ENCODE assay signal across 9 mouse cellular contexts in the genomic region with DNA sequence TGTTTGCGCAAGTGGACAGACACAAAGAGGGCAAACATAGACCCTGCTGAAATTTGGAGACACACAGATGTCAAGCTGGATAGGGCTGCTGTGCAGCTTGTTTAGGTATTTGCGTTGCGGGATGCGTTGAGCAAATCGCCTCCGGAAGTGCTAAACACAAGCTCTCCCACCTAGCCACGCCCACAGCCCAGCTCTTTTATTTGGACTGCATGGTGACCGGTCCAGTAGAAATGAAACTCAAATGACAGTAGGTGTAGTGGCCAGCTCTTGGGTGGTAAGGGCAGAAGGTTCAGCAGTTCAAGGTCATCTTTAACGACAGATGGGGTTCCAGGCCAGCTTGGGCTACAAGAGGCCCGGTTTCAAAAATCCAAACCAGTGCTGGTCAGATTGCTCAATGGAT. TPM values are rescaled to one million over a fixed set of nuclear protein-coding genes. Genes with fewer than 3 reads are reported as not detected.
DNase-seq lines count a peak whose midpoint lies in the region; ATAC-seq and TF ChIP-seq lines count a peak whose summit lies in the region.
"Had no signal": no experiment of that assay in that cellular context is flagged by ENCODE, and none has a peak within 500 bp of the region (broad histone marks: within the 10 kb centered on the region; RNA-seq: fewer than 3 reads in every experiment).

No protein-coding gene starts in this region.

- no peak for ATAC-seq in heart, embryonic 16.5 days (replicated peaks; ENCODE audit: extremely low read depth, insufficient read depth, low FRiP score)
- no peak for ATAC-seq in forebrain, embryonic 13.5 days
- no peak for ATAC-seq in liver, embryonic 15.5 days (ENCODE audit: insufficient read depth)
- no peak for ATAC-seq in monocyte, adult 5-6 weeks (replicated peaks; ENCODE audit: insufficient number of reproducible peaks, low FRiP score, low TSS enrichment, poor library complexity, severe bottlenecking)

- TF ChIP-seq CTCF in CH12.LX (conservative IDR thresholded peaks at IDR 0.05 in 1 of 2, IDR thresholded peaks at IDR 0.05 in 1 of 2; ENCODE audit: low read depth in 2 of 2, low read length in 2 of 2): no peak
- TF ChIP-seq CTCF in layer of hippocampus, adult 2 months (conservative IDR thresholded peaks at IDR 0.05): no peak

- peaks cover 15% of the 10 kb centered on the region for H3K79me2 ChIP-seq in CH12.LX (replicated peaks; ENCODE audit: control insufficient read depth, extremely low read depth, insufficient read depth, poor library complexity, severe bottlenecking)

- H3K4me2 ChIP-seq in heart, embryonic 16.5 days (ENCODE audit: low read depth, low read length): peak overlapping the region; percentile 98; the same call in 1 of the 2 replicates
- H3K4me2 ChIP-seq in CH12.LX (ENCODE audit: insufficient read depth, low read depth, poor library complexity, severe bottlenecking): peak overlapping the region; percentile 90
- H3K4me2 ChIP-seq in forebrain, embryonic 13.5 days: peak overlapping the region; percentile 74
- H3K4me2 ChIP-seq in liver, embryonic 15.5 days: peak overlapping the region; percentile 90

- no peaks in the 10 kb centered on the region for H3K36me3 ChIP-seq in heart, embryonic 16.5 days (ENCODE audit: control insufficient read depth, insufficient read depth)
- peaks cover 0 to 27% of the 10 kb centered on the region in 2 experiments for H3K36me3 ChIP-seq in CH12.LX (replicated peaks in 1 of 2; ENCODE audit: control insufficient read depth in 1 of 2, insufficient read depth in 1 of 2, low read length in 1 of 2)
- no peaks in the 10 kb centered on the region for H3K36me3 ChIP-seq in forebrain, embryonic 13.5 days (ENCODE audit: poor library complexity, severe bottlenecking)
- H3K36me3 ChIP-seq in liver, embryonic 15.5 days (replicated peaks): no peaks in the 10 kb centered on the region

- 0 out of 2 replicates have a peak, but pooled peaks cover 4% of the 10 kb centered on the region for H3K27me3 ChIP-seq in heart, embryonic 16.5 days (ENCODE audit: control insufficient read depth, insufficient read depth, low read length)
- H3K27me3 ChIP-seq in CH12.LX (replicated peaks): no peaks in the 10 kb centered on the region
- peaks cover 34% of the 10 kb centered on the region for H3K27me3 ChIP-seq in forebrain, embryonic 13.5 days
- peaks cover 42% of the 10 kb centered on the region for H3K27me3 ChIP-seq in liver, embryonic 15.5 days

- TF ChIP-seq EP300 in CH12.LX (IDR thresholded peaks at IDR 0.05; ENCODE audit: low read length): no peak

- no peak overlapping the region for H3K9ac ChIP-seq in heart, embryonic 16.5 days (ENCODE audit: low read length)
- no peak overlapping the region for H3K9ac ChIP-seq in CH12.LX (ENCODE audit: insufficient read depth, low read depth)
- H3K9ac ChIP-seq in forebrain, embryonic 13.5 days: peak overlapping the region; percentile 89; the same call in 1 of the 2 replicates
- H3K9ac ChIP-seq in liver, embryonic 15.5 days: no peak overlapping the region

- WGBS in heart, embryonic 16.5 days: 49% methylated on average over 10 of the region's 10 CpGs
- WGBS in forebrain, embryonic 13.5 days: 25% methylated on average over 10 of the region's 10 CpGs
- WGBS in liver, embryonic 15.5 days (ENCODE audit: insufficient replicate concordance): 70% methylated on average over 10 of the region's 10 CpGs

- TF ChIP-seq POLR2A in CH12.LX (IDR thresholded peaks at IDR 0.05; ENCODE audit: low read depth, low read length): no peak

- in situ Hi-C loops in CH12.LX (cut with MboI; ENCODE audit: low pct_ligation_motif_present, low pct_unique_long_range_greater_than_20kb, low sequenced_read_pairs): no loop called here

- H3K27ac ChIP-seq in heart, embryonic 16.5 days (ENCODE audit: low read length): no peak overlapping the region
- H3K27ac ChIP-seq in CH12.LX (ENCODE audit: insufficient read depth, low read depth): no peak overlapping the region; the same call in 1 of the 2 replicates
- no peak overlapping the region for H3K27ac ChIP-seq in forebrain, embryonic 13.5 days
- no peak overlapping the region for H3K27ac ChIP-seq in liver, embryonic 15.5 days (replicated peaks)
- H3K27ac ChIP-seq in layer of hippocampus, adult 2 months: no peak overlapping the region
- H3K27ac ChIP-seq: heart, adult 2 months had no signal

- no peak for DNase-seq in heart, postnatal 4 days
- peak; percentile 47 for DNase-seq in CH12.LX (ENCODE audit: extremely low read depth)
- no peak for DNase-seq in layer of hippocampus, adult 2 months (ENCODE audit: low spot score in 2 of 2)
- no peak for DNase-seq in c-Kit-positive CD71-positive TER-119-positive erythroid progenitor cells, embryonic 14.5 days (ENCODE audit: low spot score)
- DNase-seq: heart, adult 2 months had no signal

- no peak overlapping the region for H3K4me3 ChIP-seq in heart, embryonic 16.5 days (ENCODE audit: low read length)
- peak overlapping the region; percentile 46 to 83 (median 73) for H3K4me3 ChIP-seq in CH12.LX (replicated peaks in 1 of 3; ENCODE audit: low read depth in 2 of 3, low read length in 2 of 3, poor library complexity in 1 of 3)
- H3K4me3 ChIP-seq in forebrain, embryonic 13.5 days: 0 out of 2 replicates have a peak overlapping the region, but pooled peaks have one; percentile 68
- no peak overlapping the region for H3K4me3 ChIP-seq in liver, embryonic 15.5 days (replicated peaks)
- H3K4me3 ChIP-seq in layer of hippocampus, adult 2 months: no peak overlapping the region
- H3K4me3 ChIP-seq: heart, adult 2 months had no signal

- peaks cover 19% of the 10 kb centered on the region for H3K4me1 ChIP-seq in heart, embryonic 16.5 days (ENCODE audit: control insufficient read depth, insufficient read depth, low read length)
- H3K4me1 ChIP-seq in CH12.LX (ENCODE audit: control insufficient read depth in 1 of 2, insufficient read depth in 2 of 2): peaks cover 8 to 40% of the 10 kb centered on the region in 2 experiments
- H3K4me1 ChIP-seq in forebrain, embryonic 13.5 days: peaks cover 47% of the 10 kb centered on the region
- H3K4me1 ChIP-seq in liver, embryonic 15.5 days (replicated peaks): peaks cover 40% of the 10 kb centered on the region

- TF ChIP-seq RAD21 in CH12.LX (IDR thresholded peaks at IDR 0.05; ENCODE audit: low read depth, low read length): no peak

- dilution Hi-C loops in CH12.LX (cut with MboI; ENCODE audit: extremely low pct_ligation_motif_present, extremely low pct_unique_long_range_greater_than_20kb, low sequenced_read_pairs): no loop called here

- H3K9me3 ChIP-seq in heart, embryonic 16.5 days (replicated peaks; ENCODE audit: control insufficient read depth, low read length): peaks cover 5% of the 10 kb centered on the region; the same call in 1 of the 2 replicates
- no peaks in the 10 kb centered on the region for H3K9me3 ChIP-seq in CH12.LX (replicated peaks; ENCODE audit: low read length)
- H3K9me3 ChIP-seq in forebrain, embryonic 13.5 days (replicated peaks): 0 out of 2 replicates have a peak, but pooled peaks cover 3% of the 10 kb centered on the region
- no peaks in the 10 kb centered on the region for H3K9me3 ChIP-seq in liver, embryonic 15.5 days (replicated peaks)

TF ChIP-seq in CH12.LX, 34 proteins besides CTCF, POLR2A, EP300 and RAD21:
- TF ChIP-seq KAT2A (IDR thresholded peaks at IDR 0.05; ENCODE audit: insufficient replicate concordance, low read length): no peak
- no peak for TF ChIP-seq MAX (IDR thresholded peaks at IDR 0.05; ENCODE audit: low read length)
- TF ChIP-seq ZKSCAN1 (IDR thresholded peaks at IDR 0.05; ENCODE audit: borderline replicate concordance, low read depth, low read length): no peak
- no peak for TF ChIP-seq NELFE (IDR thresholded peaks at IDR 0.05; ENCODE audit: low read depth, low read length)
- no peak for TF ChIP-seq NRF1 (IDR thresholded peaks at IDR 0.05; ENCODE audit: low read depth, low read length)
- TF ChIP-seq CHD2 (IDR thresholded peaks at IDR 0.05; ENCODE audit: low read length): no peak
- TF ChIP-seq JUN (IDR thresholded peaks at IDR 0.05; ENCODE audit: insufficient read depth, low read depth, low read length): no peak
- no peak for TF ChIP-seq SMC3 (IDR thresholded peaks at IDR 0.05; ENCODE audit: low read depth, low read length)
- TF ChIP-seq UBTF (IDR thresholded peaks at IDR 0.05; ENCODE audit: low read depth, low read length): no peak
- no peak for TF ChIP-seq MYC (IDR thresholded peaks at IDR 0.05; ENCODE audit: low read depth, low read length)
- TF ChIP-seq RCOR1 (conservative IDR thresholded peaks at IDR 0.05; ENCODE audit: low read depth, low read length): no peak
- no peak for TF ChIP-seq USF2 (conservative IDR thresholded peaks at IDR 0.05; ENCODE audit: low read depth, low read length)
- TF ChIP-seq BHLHE40 (IDR thresholded peaks at IDR 0.05; ENCODE audit: low read depth, low read length): no peak
- TF ChIP-seq ELF1 (IDR thresholded peaks at IDR 0.05; ENCODE audit: low read depth, low read length): no peak
- TF ChIP-seq IRF4 (IDR thresholded peaks at IDR 0.05; ENCODE audit: low read depth, low read length): no peak
- no peak for TF ChIP-seq HCFC1 (IDR thresholded peaks at IDR 0.05; ENCODE audit: low read depth, low read length)
- TF ChIP-seq ZMIZ1 (IDR thresholded peaks at IDR 0.05; ENCODE audit: low read depth, low read length): no peak
- no peak for TF ChIP-seq MAFK (IDR thresholded peaks at IDR 0.05; ENCODE audit: insufficient replicate concordance, low read length)

RNA-seq across cellular contexts. Expression of a gene that starts 1.5 kb away (rescaled TPM):
- 6.5 and 6.6 TPM in 2 replicates for polyA plus RNA-seq in heart, embryonic 16.5 days (2015; fragmentation: Nextera tagmentation; extraction: Ambion mirVana)
- total RNA-seq in heart, postnatal 4 days (2021): 10 to 100 TPM; 18.1 to 19.6 TPM
- 8.5 and 9.9 TPM in 2 replicates for total RNA-seq in CH12.LX (2012; rRNA removed)
- total RNA-seq in CH12.LX (2014; rRNA removed): 2.5 and 3.3 TPM in 2 replicates
- 34.8 and 41.7 TPM in 2 replicates for polyA plus RNA-seq in CH12.LX (2012; ENCODE audit: insufficient read length, low read depth)
- 13.4 and 15.6 TPM in 2 replicates for polyA plus RNA-seq in forebrain, embryonic 13.5 days (2015; fragmentation: Nextera tagmentation; extraction: Ambion mirVana)
- 4.6 and 4.8 TPM in 2 replicates for polyA plus RNA-seq in liver, embryonic 15.5 days (2015; fragmentation: Nextera tagmentation; extraction: Ambion mirVana)
- 10 to 100 TPM; 52.1 to 53.3 TPM for total RNA-seq in layer of hippocampus, adult 2 months (2021)
- total RNA-seq in monocyte, adult 5-6 weeks (2017): 3.1 to 10.1 TPM (median 9.1 TPM) in 3 replicates

Comparison
In these comparisons a context has a peak if more than half of its experiments do, and no peak if none do; other contexts are left out.
1. H3K4me3 ChIP-seq: peak in CH12.LX (3 of 3) and forebrain, embryonic 13.5 days (single experiment); none in heart, embryonic 16.5 days (single experiment), liver, embryonic 15.5 days (single experiment) and layer of hippocampus, adult 2 months (single experiment).
2. Peak in every context shown above with its lines, with median percentiles within 50 percentile points of each other: H3K4me2 ChIP-seq.